ENCODE assay signal across 8 mouse cellular contexts in the genomic region with DNA sequence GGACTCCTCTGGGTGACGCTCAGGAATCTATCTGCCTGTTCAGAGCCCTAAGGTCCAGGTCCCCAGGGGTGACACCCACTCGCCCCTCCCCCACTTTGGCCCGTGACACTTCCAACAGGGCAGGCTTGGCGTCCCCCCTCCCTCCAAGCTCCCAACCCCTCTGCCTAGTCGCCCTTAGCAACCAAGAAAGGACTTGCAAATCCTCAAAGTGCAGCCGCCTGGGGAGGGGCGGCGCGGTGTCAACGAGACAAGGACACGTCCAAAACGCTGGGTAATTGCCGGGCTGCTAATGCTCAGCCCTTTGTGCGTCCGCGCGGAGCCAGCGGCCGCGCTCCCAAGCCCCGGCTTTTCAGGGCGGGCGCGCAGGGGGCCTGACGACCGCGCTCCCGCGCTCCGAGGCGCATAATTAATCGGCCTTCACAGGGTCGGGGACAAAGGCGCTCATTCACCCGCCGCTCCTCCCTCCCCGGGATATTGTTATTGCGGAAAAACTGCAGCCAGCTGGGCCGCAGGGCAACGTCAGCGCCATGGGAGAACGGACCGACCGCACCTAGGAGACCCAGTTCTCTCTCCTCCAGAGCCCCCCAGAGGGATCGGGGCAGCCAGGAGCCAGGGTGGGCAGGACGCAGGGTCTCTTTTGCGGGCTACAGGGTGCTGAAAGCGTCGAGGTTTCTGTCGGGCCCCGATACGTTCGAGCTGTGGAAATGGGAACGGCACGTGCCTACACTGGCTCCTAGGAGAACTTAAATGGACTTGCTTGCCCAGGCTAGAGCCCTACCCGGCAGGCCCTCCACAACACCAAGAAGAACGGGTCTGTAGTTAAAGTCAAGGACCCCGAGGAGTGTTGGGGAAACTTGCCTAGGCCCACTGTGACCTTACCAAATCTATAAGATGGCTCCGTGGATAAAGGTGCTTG.
DNase-seq lines count a peak whose midpoint lies in the region; ATAC-seq and TF ChIP-seq lines count a peak whose summit lies in the region.

No protein-coding gene starts in this region.

- H3K4me2 ChIP-seq in midbrain, embryonic 15.5 days: peak overlapping the region; percentile 70

- no peaks in the 10 kb centered on the region for H3K9me3 ChIP-seq in limb, embryonic 10.5 days (replicated peaks)
- no peaks in the 10 kb centered on the region for H3K9me3 ChIP-seq in midbrain, embryonic 15.5 days

- H3K27me3 ChIP-seq in cerebellum, adult 2 months (ENCODE audit: control insufficient read depth, insufficient read depth, low read length): peaks cover 2% of the 10 kb centered on the region; the same call in 1 of the 2 replicates
- peaks cover 21% of the 10 kb centered on the region for H3K27me3 ChIP-seq in limb, embryonic 10.5 days (ENCODE audit: low read depth, poor library complexity, severe bottlenecking)
- H3K27me3 ChIP-seq in midbrain, embryonic 15.5 days (replicated peaks): no peaks in the 10 kb centered on the region

- peak overlapping the region; percentile 47; the same call in 1 of the 2 replicates for H3K27ac ChIP-seq in cerebellum, adult 2 months (ENCODE audit: insufficient read depth, low read length)
- peak overlapping the region; percentile 93 for H3K27ac ChIP-seq in limb, embryonic 10.5 days
- H3K27ac ChIP-seq in midbrain, embryonic 15.5 days: peak overlapping the region; percentile 75

- H3K9ac ChIP-seq in midbrain, embryonic 15.5 days: peak overlapping the region; percentile 47

- peak; percentile 90 for ATAC-seq in midbrain, embryonic 15.5 days (replicated peaks)

- peak overlapping the region; percentile 23 for H3K4me3 ChIP-seq in cerebellum, adult 2 months (replicated peaks; ENCODE audit: insufficient read depth, low read depth, low read length)
- H3K4me3 ChIP-seq in limb, embryonic 10.5 days: peak overlapping the region; percentile 45
- H3K4me3 ChIP-seq in midbrain, embryonic 15.5 days: peak overlapping the region; percentile 39

- no peak for TF ChIP-seq CTCF in cerebellum, adult 2 months (IDR thresholded peaks at IDR 0.05; ENCODE audit: borderline replicate concordance, insufficient read depth, low read depth, low read length)

- no peaks in the 10 kb centered on the region for H3K36me3 ChIP-seq in limb, embryonic 10.5 days
- no peaks in the 10 kb centered on the region for H3K36me3 ChIP-seq in midbrain, embryonic 15.5 days (replicated peaks)

- TF ChIP-seq POLR2A in cerebellum, adult 2 months (IDR thresholded peaks at IDR 0.05; ENCODE audit: borderline replicate concordance, insufficient read depth, low read length): no peak

- no peaks in the 10 kb centered on the region; the same call in 1 of the 2 replicates for H3K4me1 ChIP-seq in cerebellum, adult 2 months (ENCODE audit: control insufficient read depth, insufficient read depth, low read length)
- peaks cover 39% of the 10 kb centered on the region for H3K4me1 ChIP-seq in limb, embryonic 10.5 days
- peaks cover 14% of the 10 kb centered on the region for H3K4me1 ChIP-seq in midbrain, embryonic 15.5 days

- 6% methylated on average over 59 of the region's 59 CpGs for WGBS in cerebellum, adult 2 months
- 4% methylated on average over 59 of the region's 59 CpGs for WGBS in limb, embryonic 10.5 days
- WGBS in midbrain, embryonic 15.5 days: under 1% methylated on average over 59 of the region's 59 CpGs

- peak; percentile 63 for DNase-seq in adrenal gland, adult 2 months
- DNase-seq in cerebellum, adult 2 months: peak; percentile 40 to 59
- peak; percentile 75 for DNase-seq in forelimb bud, embryonic 11.5 days (ENCODE audit: low read depth, low spot score)
- peak; percentile 19 for DNase-seq in induced T-regulatory cell, adult 2 months (ENCODE audit: low read depth)
- peak; percentile 83 for DNase-seq in limb, embryonic 10.5 days (ENCODE audit: low spot score)
- DNase-seq in yolk sac, embryonic 10.5 days (ENCODE audit: low spot score): peak; percentile 56
- DNase-seq in thymus, postnatal 36 days: no peak

Comparison
In these comparisons a context has a peak if more than half of its experiments do, and no peak if none do; other contexts are left out.
1. DNase-seq: peak in adrenal gland, adult 2 months (single experiment), cerebellum, adult 2 months (2 of 2), forelimb bud, embryonic 11.5 days (single experiment), induced T-regulatory cell, adult 2 months (single experiment), limb, embryonic 10.5 days (single experiment) and yolk sac, embryonic 10.5 days (single experiment); none in thymus, postnatal 36 days (0 of 2).
2. Peak in every context shown above with its lines, with median percentiles within 50 percentile points of each other: H3K27ac ChIP-seq and H3K4me3 ChIP-seq.